Mouse (Mus musculus) heart, embryonic 15.5 days (tissue): ENCODE measurements around the gene Itpr2. TPM values are rescaled to one million over a fixed set of nuclear protein-coding genes. Genes with fewer than 3 reads are reported as not detected.

Source experiments
- ATAC-seq: fragments of 200-750 bp; cut with Nextera tagmentation; replicated peaks from 2 replicates; pipeline ENCODE4 v1.8.0; 2017; ENCODE audit warnings: low read depth, moderate TSS enrichment; ENCODE audit not compliant: insufficient number of reproducible peaks, insufficient read depth, low FRiP score
- H3K27ac ChIP-seq: fragments of 300-500 bp; sonication (generic); 2 replicates; pipeline ENCODE4 v1.5.1; 2015; ENCODE audit warnings: mild to moderate bottlenecking, inconsistent platforms
- H3K27me3 ChIP-seq: fragments of 300-500 bp; sonication (generic); 2 replicates; pipeline ENCODE4 v1.6.1; 2015; ENCODE audit warnings: inconsistent platforms
- H3K36me3 ChIP-seq: fragments of 300-500 bp; sonication (generic); 2 replicates; pipeline ENCODE4 v1.6.1; 2015; ENCODE audit warnings: mild to moderate bottlenecking, inconsistent platforms
- H3K4me1 ChIP-seq: fragments of 300-500 bp; sonication (generic); replicated peaks from 2 replicates; pipeline ENCODE4 v1.6.1; 2015; ENCODE audit warnings: inconsistent platforms
- H3K4me2 ChIP-seq: fragments of 300-500 bp; sonication (generic); 2 replicates; pipeline ENCODE4 v1.6.1; 2015; ENCODE audit warnings: inconsistent platforms, mild to moderate bottlenecking, moderate library complexity
- H3K4me3 ChIP-seq: fragments of 300-500 bp; sonication (generic); 2 replicates; pipeline ENCODE4 v1.5.1; 2015; ENCODE audit warnings: mild to moderate bottlenecking, inconsistent platforms
- H3K9ac ChIP-seq: fragments of 300-500 bp; sonication (generic); 2 replicates; pipeline ENCODE4 v1.6.1; 2015; ENCODE audit warnings: mild to moderate bottlenecking, inconsistent platforms
- H3K9me3 ChIP-seq: fragments of 300-500 bp; sonication (generic); replicated peaks from 2 replicates; pipeline ENCODE4 v1.6.1; 2016; ENCODE audit warnings: inconsistent platforms
- WGBS: fragments of 180-500 bp; shearing (Covaris S2); methylation state at CpG from one replicate; pipeline ENCODE4 v1.1.7; 2015; ENCODE audit warnings: mixed read lengths; 5-methylcytosine and 5-hydroxymethylcytosine counted together
- polyA plus RNA-seq: library from polyadenylated mRNA; unstranded; fragments of >200 nt; fragmentation: Nextera tagmentation; extraction: Ambion mirVana; gene quantifications from 2 replicates; pipeline ENCODE4 v1.2.1, GENCODE M21; 2015

Itpr2 gene
- polyA plus RNA-seq, 1 experiment from 2014 or later: 39.2 TPM

- H3K9ac ChIP-seq: no peak overlapping the region
- H3K9me3 ChIP-seq: no peaks in the 10 kb centered on the region
- peaks cover 11% of the 10 kb centered on the region; the same call in 1 of the 2 replicates for H3K36me3 ChIP-seq
- ATAC-seq: no peak
- no peaks in the 10 kb centered on the region for H3K27me3 ChIP-seq
- H3K4me2 ChIP-seq: no peak overlapping the region
- no peak overlapping the region for H3K27ac ChIP-seq
- no peak overlapping the region for H3K4me3 ChIP-seq
- 87% methylated on average over 8 of the region's 8 CpGs for WGBS
- H3K4me1 ChIP-seq: no peaks in the 10 kb centered on the region; the same call in 1 of the 2 replicates
Observed at GRCm38 (mm10) chr6:146346545-146347195, 155.4 kb downstream of the Itpr2 start.

- Histone ChIP-seq H3K9me3 (no peaks in the 10 kb centered on the region), H3K9ac (no peak overlapping the region), H3K4me3 (no peak overlapping the region), H3K4me2 (no peak overlapping the region), H3K27ac (no peak overlapping the region), H3K4me1 (peaks cover 5% of the 10 kb centered on the region), H3K27me3 (no peaks in the 10 kb centered on the region), H3K36me3 (peaks cover 8% of the 10 kb centered on the region; the same call in 1 of the 2 replicates)
- 90% methylated on average over 3 of the region's 3 CpGs for WGBS
- no peak for ATAC-seq
Observed at GRCm38 (mm10) chr6:146344732-146345131, 157.3 kb downstream of the Itpr2 start.

GRCm38 (mm10) chr6:146343671-146344384 is 158.2 kb downstream of the Itpr2 start:
- 53% methylated on average over 10 of the region's 10 CpGs for WGBS
- H3K27me3 ChIP-seq: no peaks in the 10 kb centered on the region
- ATAC-seq: no peak
- H3K9ac ChIP-seq: no peak overlapping the region
- peaks cover 5% of the 10 kb centered on the region; the same call in 1 of the 2 replicates for H3K36me3 ChIP-seq
- H3K27ac ChIP-seq: no peak overlapping the region
- no peak overlapping the region for H3K4me2 ChIP-seq
- peaks cover 13% of the 10 kb centered on the region for H3K4me1 ChIP-seq
- no peaks in the 10 kb centered on the region for H3K9me3 ChIP-seq
- no peak overlapping the region for H3K4me3 ChIP-seq

GRCm38 (mm10) chr6:146342995-146343394 is 159.0 kb downstream of the Itpr2 start:
- ATAC-seq: no peak
- H3K27me3 ChIP-seq: no peaks in the 10 kb centered on the region
- no peak overlapping the region for H3K9ac ChIP-seq

GRCm38 (mm10) chr6:146341934-146342333 is 160.1 kb downstream of the Itpr2 start:
- peaks cover 22% of the 10 kb centered on the region for H3K4me1 ChIP-seq
- ATAC-seq: no peak

More at GRCm38 (mm10) chr6:146342995-146343394, 159.0 kb downstream of the Itpr2 start:
- Histone ChIP-seq H3K27ac (no peak overlapping the region), H3K9me3 (no peaks in the 10 kb centered on the region), H3K4me2 (no peak overlapping the region), H3K36me3 (peaks cover 5% of the 10 kb centered on the region; the same call in 1 of the 2 replicates), H3K4me1 (peaks cover 20% of the 10 kb centered on the region), H3K4me3 (no peak overlapping the region)
- WGBS: 40% methylated on average over 6 of the region's 6 CpGs

GRCm38 (mm10) chr6:146341413-146341812 is 160.6 kb downstream of the Itpr2 start:
- H3K27ac ChIP-seq: no peak overlapping the region
- H3K9me3 ChIP-seq: no peaks in the 10 kb centered on the region
- peaks cover 22% of the 10 kb centered on the region for H3K4me1 ChIP-seq
- no peak overlapping the region for H3K4me2 ChIP-seq
- ATAC-seq: no peak
- H3K36me3 ChIP-seq: peaks cover 3% of the 10 kb centered on the region; the same call in 1 of the 2 replicates
- WGBS: 81% methylated on average over 3 of the region's 3 CpGs
- H3K9ac ChIP-seq: no peak overlapping the region
- no peaks in the 10 kb centered on the region for H3K27me3 ChIP-seq
- H3K4me3 ChIP-seq: no peak overlapping the region

More at GRCm38 (mm10) chr6:146341934-146342333, 160.1 kb downstream of the Itpr2 start:
- Histone ChIP-seq H3K36me3 (peaks cover 5% of the 10 kb centered on the region; the same call in 1 of the 2 replicates), H3K27me3 (no peaks in the 10 kb centered on the region), H3K27ac (no peak overlapping the region), H3K4me3 (no peak overlapping the region), H3K9me3 (no peaks in the 10 kb centered on the region), H3K4me2 (no peak overlapping the region), H3K9ac (no peak overlapping the region)
- WGBS: 86% methylated on average over 3 of the region's 3 CpGs

- peaks cover 22% of the 10 kb centered on the region for H3K4me1 ChIP-seq
- 78% methylated on average over 5 of the region's 5 CpGs for WGBS
Observed at GRCm38 (mm10) chr6:146340951-146341350, 161.1 kb downstream of the Itpr2 start.

GRCm38 (mm10) chr6:146339779-146340178 is 162.2 kb downstream of the Itpr2 start:
- no peaks in the 10 kb centered on the region for H3K9me3 ChIP-seq
- H3K27ac ChIP-seq: no peak overlapping the region
- H3K36me3 ChIP-seq: no peaks in the 10 kb centered on the region; the same call in 1 of the 2 replicates
- H3K9ac ChIP-seq: no peak overlapping the region
- ATAC-seq: no peak
- no peaks in the 10 kb centered on the region for H3K27me3 ChIP-seq
- no peak overlapping the region for H3K4me2 ChIP-seq
- 52% methylated on average over 10 of the region's 10 CpGs for WGBS
- H3K4me1 ChIP-seq: peaks cover 22% of the 10 kb centered on the region
- no peak overlapping the region for H3K4me3 ChIP-seq

More at GRCm38 (mm10) chr6:146340951-146341350, 161.1 kb downstream of the Itpr2 start:
- no peak for ATAC-seq
- Histone ChIP-seq H3K27ac (no peak overlapping the region), H3K27me3 (no peaks in the 10 kb centered on the region), H3K4me3 (no peak overlapping the region), H3K9ac (no peak overlapping the region), H3K4me2 (no peak overlapping the region), H3K36me3 (no peaks in the 10 kb centered on the region; the same call in 1 of the 2 replicates), H3K9me3 (no peaks in the 10 kb centered on the region)

- Histone ChIP-seq H3K9ac (no peak overlapping the region), H3K27ac (peak overlapping the region; percentile 6; the same call in 1 of the 2 replicates), H3K36me3 (no peaks in the 10 kb centered on the region), H3K4me1 (peaks cover 22% of the 10 kb centered on the region), H3K4me2 (no peak overlapping the region), H3K27me3 (no peaks in the 10 kb centered on the region), H3K9me3 (no peaks in the 10 kb centered on the region), H3K4me3 (no peak overlapping the region)
- no peak; the same call in 1 of the 2 replicates for ATAC-seq
- 48% methylated on average over 7 of the region's 7 CpGs for WGBS
Observed at GRCm38 (mm10) chr6:146337237-146337636, 164.8 kb downstream of the Itpr2 start.

GRCm38 (mm10) chr6:146335191-146335590 is 166.8 kb downstream of the Itpr2 start:
- 89% methylated on average over 9 of the region's 9 CpGs for WGBS
- H3K9ac ChIP-seq: no peak overlapping the region
- H3K27me3 ChIP-seq: no peaks in the 10 kb centered on the region
- H3K9me3 ChIP-seq: no peaks in the 10 kb centered on the region
- H3K27ac ChIP-seq: no peak overlapping the region
- H3K4me1 ChIP-seq: peaks cover 32% of the 10 kb centered on the region
- H3K4me2 ChIP-seq: no peak overlapping the region
- no peak overlapping the region for H3K4me3 ChIP-seq
- ATAC-seq: no peak
- H3K36me3 ChIP-seq: no peaks in the 10 kb centered on the region

- Histone ChIP-seq H3K27ac (no peak overlapping the region), H3K9ac (no peak overlapping the region), H3K4me3 (no peak overlapping the region), H3K4me2 (no peak overlapping the region), H3K36me3 (peaks cover 9% of the 10 kb centered on the region; the same call in 1 of the 2 replicates), H3K4me1 (peaks cover 19% of the 10 kb centered on the region), H3K27me3 (no peaks in the 10 kb centered on the region), H3K9me3 (no peaks in the 10 kb centered on the region)
- ATAC-seq: no peak
- WGBS: 90% methylated on average over 3 of the region's 3 CpGs
Observed at GRCm38 (mm10) chr6:146333506-146333905, 168.5 kb downstream of the Itpr2 start.
